Mouse (Mus musculus) thymus, postnatal 25 days (tissue): ENCODE measurements at regions not wholly inside any gene's neighbourhood (a gene's known extent, or its start where the extent isn't known, plus 50 kb on each side); places are given as distances from the start of the nearest gene placed in this dataset.

ENCODE experiments used
- DNase-seq: peaks from one replicate; pipeline ENCODE4 v3.0.0; 2022

DNA sequence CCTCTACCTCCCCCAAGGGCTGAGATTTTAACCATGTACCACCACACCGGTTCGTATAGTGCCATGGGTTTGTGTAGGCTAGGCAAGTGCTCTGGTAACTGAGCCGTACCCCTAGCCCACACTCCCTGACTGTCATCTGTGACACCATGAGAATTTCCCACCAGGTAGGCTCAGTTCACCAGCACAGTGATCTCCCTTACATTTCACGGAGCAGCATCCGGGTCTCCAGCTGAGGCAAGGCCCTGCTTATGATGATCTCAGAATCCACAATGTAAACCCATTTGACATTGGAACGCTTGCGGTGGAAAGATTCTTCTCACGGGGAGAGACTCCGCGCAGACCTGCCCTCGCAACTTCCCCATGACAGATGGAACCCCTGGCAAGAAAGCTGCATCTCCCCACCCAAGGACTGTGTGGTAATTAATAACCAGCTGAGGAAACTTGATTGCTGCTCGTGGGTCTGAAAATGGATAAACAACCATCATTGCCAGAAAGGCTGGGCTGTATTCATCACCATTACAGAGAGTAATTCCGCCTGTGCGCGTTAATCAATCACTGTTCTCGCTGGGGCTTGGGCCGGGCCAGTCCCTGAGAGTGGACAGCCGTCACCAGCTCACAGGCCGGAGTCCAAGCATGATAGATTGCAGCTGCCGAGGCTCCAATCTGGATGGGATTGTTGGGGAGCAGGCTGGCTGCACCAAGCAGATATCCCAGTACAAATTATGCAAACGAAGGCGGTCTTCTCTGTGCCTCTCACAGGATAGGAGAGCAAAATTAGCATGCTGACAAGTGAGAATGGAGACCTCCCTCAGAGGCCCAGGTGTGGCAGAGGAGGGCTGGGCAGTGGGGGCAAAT lies 492.3 kb downstream of the Fam19a5 start:
- DNase-seq = no peak

GRCm38 (mm10) chr15:88037606-88038005 lies 493.5 kb downstream of the Fam19a5 start:
- DNase-seq = no peak

DNA sequence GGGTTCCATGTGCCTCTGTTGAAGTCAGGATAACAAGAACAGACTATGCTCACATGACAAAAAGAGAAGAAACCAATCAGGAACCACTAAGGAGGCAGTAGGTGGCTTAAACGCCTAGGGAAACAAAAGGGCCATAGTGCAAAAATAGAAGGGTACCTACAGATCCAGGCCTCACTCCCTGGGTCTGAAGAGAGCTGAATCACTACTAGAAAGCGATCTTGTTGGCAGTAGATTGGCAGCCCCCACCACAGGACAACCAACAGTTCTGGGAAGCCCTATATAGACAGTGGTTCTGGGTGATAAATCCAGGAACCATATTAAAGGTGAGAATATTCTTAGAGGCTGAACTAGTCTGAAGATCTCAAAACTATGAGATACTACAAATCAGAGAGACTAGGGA lies 498.7 kb downstream of the Fam19a5 start:
- DNase-seq = no peak

- DNase-seq = no peak
Measured at GRCm38 (mm10) chr15:88058071-88058470, 514.0 kb downstream of the Fam19a5 start.

GRCm38 (mm10) chr15:88060935-88061334 lies 516.8 kb downstream of the Fam19a5 start:
- DNase-seq = no peak

- DNase-seq = no peak
Measured at GRCm38 (mm10) chr15:88063041-88063440, 518.9 kb downstream of the Fam19a5 start.

DNA sequence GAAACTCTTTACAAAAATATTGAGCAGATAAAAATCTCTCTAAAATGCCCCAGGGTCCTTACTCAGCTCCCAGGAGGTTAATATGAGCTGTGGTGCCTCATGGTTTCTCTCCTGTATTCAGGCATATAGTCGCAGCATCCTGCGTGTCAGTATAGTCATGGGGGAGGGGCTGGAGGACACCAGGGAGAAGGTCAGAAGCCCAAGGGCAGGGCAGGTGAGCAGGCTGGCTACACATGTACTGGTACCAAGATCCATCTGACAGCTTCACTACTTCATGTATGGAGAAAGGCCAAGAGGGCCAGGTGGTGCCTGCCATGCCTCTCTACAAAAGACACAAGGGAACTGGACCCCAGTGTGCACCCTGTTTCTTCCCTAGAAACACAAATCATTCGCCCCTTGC lies 524.4 kb downstream of the Fam19a5 start:
- no peak for DNase-seq

DNA sequence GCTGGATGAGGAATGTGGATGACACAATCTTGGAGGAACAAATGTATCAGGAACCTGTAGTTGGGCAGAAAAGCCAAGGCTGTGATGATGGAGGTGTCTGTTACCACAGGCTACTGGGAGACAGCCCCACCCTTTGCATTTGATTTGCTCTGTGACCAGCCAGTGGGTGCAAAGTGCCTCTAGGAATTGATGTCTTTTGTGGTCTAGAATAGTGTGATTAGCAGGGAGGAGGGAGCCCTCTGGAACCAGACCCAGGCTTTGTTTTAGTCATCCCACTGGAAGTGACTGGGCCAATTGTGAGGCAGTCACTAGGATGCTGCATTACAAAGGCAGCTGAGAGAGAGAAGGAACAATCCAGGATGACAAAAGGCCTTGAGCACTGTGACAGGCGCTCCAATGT lies 527.4 kb upstream of the Zdhhc25 start:
- DNase-seq = no peak

GRCm38 (mm10) chr15:88083911-88084310 lies 516.2 kb upstream of the Zdhhc25 start:
- no peak for DNase-seq

DNA sequence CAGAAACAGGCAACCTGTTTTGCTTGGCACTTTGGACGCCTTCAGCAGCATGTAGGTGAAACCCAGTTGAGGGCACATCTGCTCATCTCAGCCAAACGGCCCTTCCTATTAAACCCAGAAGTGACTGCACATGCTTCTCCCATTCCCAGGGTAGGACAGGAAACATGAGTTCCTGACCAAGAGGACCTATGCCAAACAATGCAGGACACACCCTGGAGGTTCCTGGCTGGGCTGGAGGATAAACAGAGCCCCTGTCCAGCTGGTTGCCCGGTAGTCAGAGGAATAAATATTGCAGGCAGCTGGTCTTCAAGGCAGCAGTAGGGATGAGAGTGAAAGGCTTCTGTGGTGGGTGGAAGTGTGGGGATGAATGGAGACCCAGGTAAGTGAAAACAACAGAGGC lies 514.5 kb upstream of the Zdhhc25 start:
- DNase-seq = no peak

- no peak for DNase-seq
Measured at GRCm38 (mm10) chr15:88089486-88089885, 510.6 kb upstream of the Zdhhc25 start.

DNA sequence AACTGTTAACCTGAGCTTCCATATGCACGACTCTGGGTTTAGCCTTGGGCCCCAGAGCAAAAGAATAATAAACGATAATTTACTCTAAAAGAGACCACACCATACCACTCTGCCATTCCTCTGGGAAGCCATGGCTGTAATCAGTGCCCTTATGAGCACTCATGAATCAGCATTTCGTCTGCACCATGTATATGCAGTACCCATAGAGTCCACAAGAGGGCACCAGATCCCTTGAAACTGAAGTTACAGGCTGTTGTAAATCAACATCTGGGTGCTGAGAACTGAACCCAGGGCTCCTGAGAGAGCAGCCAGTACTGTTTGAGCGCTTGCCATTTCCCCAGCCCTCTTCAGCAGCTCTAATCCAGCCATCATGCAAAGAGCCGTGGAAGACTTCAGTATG lies 508.7 kb upstream of the Zdhhc25 start:
- no peak for DNase-seq

DNA sequence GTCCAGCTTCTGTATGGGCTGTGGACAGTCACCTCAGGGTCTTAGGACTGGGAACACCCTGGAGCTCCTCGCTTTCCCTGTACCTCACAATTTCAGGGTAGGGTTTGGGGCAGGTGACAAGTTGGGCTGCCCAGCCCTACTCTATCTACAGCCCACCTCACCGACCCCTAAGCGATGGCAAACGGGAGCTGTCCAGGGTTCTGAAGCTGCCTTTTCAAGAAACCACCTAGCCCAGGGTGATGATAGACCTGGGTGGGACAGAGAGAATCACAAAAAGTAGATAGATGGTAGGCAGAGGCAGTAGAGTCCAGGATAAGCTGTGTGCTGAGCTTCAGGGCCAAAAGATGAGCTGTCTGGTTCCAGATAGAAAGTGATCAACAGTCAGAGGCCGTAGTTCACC lies 479.7 kb upstream of the Zdhhc25 start:
- DNase-seq = no peak

DNA sequence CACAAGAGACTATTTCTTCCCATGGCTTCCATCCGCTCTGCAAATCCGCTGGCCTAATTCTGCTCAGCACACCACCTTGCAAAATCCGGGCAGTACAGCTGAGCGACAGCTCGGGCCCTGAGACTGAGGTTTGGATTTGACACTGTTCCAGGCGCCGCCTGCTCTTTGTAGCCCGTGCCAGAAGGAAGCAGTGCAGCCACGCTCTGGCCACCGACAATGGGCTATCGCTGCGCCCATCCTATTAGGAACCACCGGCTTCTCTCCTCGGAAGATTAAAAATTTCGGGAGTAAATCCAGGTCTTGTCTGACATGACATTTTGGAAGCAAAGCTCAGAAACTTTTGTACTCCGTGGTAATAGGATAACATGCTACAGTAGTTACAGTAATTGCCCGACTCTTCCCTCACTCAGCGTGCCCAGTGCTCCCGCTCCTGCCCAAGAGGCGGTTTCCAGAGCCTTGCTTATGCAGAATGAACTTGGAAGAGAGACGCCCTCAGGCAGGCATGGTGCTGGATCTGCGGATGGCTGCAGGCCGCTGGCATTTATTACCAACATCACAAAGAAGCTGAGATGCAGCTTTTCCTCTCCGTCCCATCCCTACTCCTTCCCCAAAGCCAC lies 476.1 kb upstream of the Zdhhc25 start:
- no peak for DNase-seq

GRCm38 (mm10) chr15:88146118-88146517 lies 454.0 kb upstream of the Zdhhc25 start:
- DNase-seq = no peak

- no peak for DNase-seq
Measured at GRCm38 (mm10) chr15:88151199-88151598, 448.9 kb upstream of the Zdhhc25 start.

- no peak for DNase-seq
Measured at GRCm38 (mm10) chr15:88159618-88160170, 440.4 kb upstream of the Zdhhc25 start.

DNA sequence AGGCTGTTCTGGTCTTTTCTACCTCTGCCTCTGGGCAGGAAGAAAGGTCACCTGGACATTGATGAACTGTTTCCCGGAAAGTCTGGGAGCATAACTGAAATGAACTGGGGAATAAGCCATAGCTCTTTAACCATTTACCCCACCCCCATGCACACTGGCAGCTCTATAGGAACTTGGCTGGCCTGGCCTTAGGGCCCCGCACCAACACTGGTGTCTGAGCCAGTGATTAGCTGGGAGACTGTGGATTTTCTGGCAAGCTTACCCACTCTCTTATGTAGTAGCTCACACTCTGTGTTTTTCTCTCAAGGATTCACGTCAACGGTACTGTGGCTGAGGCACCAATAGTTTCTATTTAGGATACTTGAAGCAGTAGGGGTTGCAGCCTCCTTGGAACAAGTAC lies 439.8 kb upstream of the Zdhhc25 start:
- no peak for DNase-seq

DNA sequence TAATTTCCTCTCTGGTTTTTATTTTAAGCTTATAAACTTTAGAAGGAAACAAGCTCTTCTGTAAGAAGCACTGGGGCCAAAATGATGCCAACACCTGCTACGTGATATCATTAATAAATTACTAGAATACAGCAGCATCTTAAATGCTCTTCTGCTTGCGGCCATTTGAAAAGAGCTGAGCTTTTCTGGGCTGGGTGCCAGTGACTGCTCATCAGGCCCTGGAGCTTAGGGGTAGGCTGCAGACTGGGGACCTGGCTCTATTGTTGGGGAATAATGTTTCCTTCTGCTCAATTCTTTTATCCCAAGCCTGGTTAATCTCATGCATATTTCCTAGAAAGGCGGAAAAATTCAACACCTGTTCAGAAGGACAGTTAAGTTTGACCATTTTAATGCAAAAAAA lies 436.7 kb upstream of the Zdhhc25 start:
- DNase-seq = no peak

DNA sequence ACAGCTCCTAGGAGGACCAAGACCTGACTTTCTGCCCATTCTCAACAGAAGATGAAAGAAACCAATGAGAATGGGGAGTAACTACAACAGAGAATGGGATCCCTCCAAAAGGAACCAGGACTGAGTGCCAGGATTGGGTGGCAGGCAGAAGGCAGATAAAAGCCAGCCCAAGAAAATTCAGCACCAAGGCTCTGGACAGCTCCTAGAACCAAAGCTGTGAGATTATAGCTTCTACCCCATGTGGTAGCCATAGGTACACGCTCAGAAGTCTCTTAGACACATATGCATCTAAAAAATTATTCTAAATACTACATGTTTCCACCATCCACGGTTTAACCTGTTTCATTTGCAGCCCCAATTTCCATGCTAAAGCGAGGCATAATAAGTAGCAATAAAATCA lies 425.8 kb upstream of the Zdhhc25 start:
- DNase-seq = no peak

DNA sequence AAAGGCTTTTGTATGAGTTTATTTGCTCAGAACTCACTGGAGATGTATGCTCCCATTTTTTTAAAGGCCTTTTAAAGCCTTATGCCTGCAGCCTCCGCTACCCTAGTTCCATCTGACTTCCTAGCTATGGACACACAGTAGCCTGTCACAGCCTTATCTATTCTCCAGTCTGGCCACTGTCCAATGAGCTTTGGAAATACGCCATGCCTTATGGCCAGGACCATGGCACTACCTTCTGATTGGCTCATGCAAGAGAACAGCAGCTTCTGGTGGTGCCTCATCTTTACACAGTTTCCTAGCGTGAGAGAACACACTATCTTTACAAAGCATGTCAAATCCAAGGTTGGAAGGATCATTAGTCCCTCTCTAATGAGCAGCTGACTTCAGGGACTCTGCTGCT lies 424.1 kb upstream of the Zdhhc25 start:
- DNase-seq = no peak

GRCm38 (mm10) chr15:88196539-88196938 lies 403.6 kb upstream of the Zdhhc25 start:
- DNase-seq = no peak

- DNase-seq = no peak
Measured at GRCm38 (mm10) chr15:88202736-88203135, 397.4 kb upstream of the Zdhhc25 start.

- no peak for DNase-seq
Measured at GRCm38 (mm10) chr15:88213356-88213755, 386.7 kb upstream of the Zdhhc25 start.
